Mouse (Mus musculus) olfactory bulb, adult 2 months (tissue): ENCODE measurements around the gene Mia.

ENCODE experiments used
- CTCF ChIP-seq: fragments of 200-500 bp; IDR thresholded peaks from 2 replicates; pipeline ENCODE4 v1.5.1; 2012; ENCODE audit warnings: low read depth, mild to moderate bottlenecking, low read length, moderate library complexity; ENCODE audit not compliant: insufficient read depth
- POLR2A ChIP-seq: fragments of 200-500 bp; IDR thresholded peaks from 2 replicates; pipeline ENCODE4 v1.6.1; 2012; ENCODE audit warnings: mild to moderate bottlenecking, low read depth, low read length, moderate library complexity; ENCODE audit not compliant: insufficient read depth

GRCm38 (mm10) chr7:27192434-27192833, 11.5 kb upstream of the Mia start:
- no peak for TF ChIP-seq POLR2A
- no peak for TF ChIP-seq CTCF
